Mouse (Mus musculus): ENCODE data around the gene Ly86. TPM values are rescaled to one million over a fixed set of nuclear protein-coding genes. Genes with fewer than 3 reads are reported as not detected.
A peak's percentile ranks its signal among the peaks of the same experiment; 100 is the strongest.

Gene Ly86
- polyA plus RNA-seq, 1 experiment from 2014 or later, result 16.0 TPM

- peak; percentile 39 for ATAC-seq (ENCODE audit: low read depth)
- no peaks in the 10 kb centered on the region for H3K27me3 ChIP-seq (ENCODE audit: control insufficient read depth, insufficient read depth, low read depth, low read length)
- H3K36me3 ChIP-seq (ENCODE audit: control insufficient read depth, insufficient read depth, low read length), result no peaks in the 10 kb centered on the region
- peak overlapping the region; percentile 86 for H3K27ac ChIP-seq (ENCODE audit: low read length)
- peak overlapping the region; percentile 31 for H3K9ac ChIP-seq (ENCODE audit: low read length)
- H3K9me3 ChIP-seq (ENCODE audit: control insufficient read depth, low read length), result no peaks in the 10 kb centered on the region
- H3K4me1 ChIP-seq (replicated peaks; ENCODE audit: control insufficient read depth, insufficient read depth, low read length), result peaks cover 26% of the 10 kb centered on the region
- no peak overlapping the region for H3K4me2 ChIP-seq (ENCODE audit: low read depth, low read length)
- 40% methylated on average over 11 of the region's 11 CpGs for WGBS
- H3K4me3 ChIP-seq (ENCODE audit: low read length), result no peak overlapping the region
These were observed 95.7 kb downstream of the Ly86 start for GRCm38 (mm10) chr13:37440593-37441307.

- H3K27ac ChIP-seq (ENCODE audit: low read length), result peak overlapping the region; percentile 71
- H3K9ac ChIP-seq (ENCODE audit: low read length), result no peak overlapping the region
- H3K27me3 ChIP-seq (ENCODE audit: control insufficient read depth, insufficient read depth, low read depth, low read length), result no peaks in the 10 kb centered on the region
- peaks cover 23% of the 10 kb centered on the region for H3K4me1 ChIP-seq (replicated peaks; ENCODE audit: control insufficient read depth, insufficient read depth, low read length)
- no peaks in the 10 kb centered on the region for H3K36me3 ChIP-seq (ENCODE audit: control insufficient read depth, insufficient read depth, low read length)
- WGBS, result 19% methylated on average over 4 of the region's 4 CpGs
- no peak overlapping the region for H3K4me3 ChIP-seq (ENCODE audit: low read length)
- no peaks in the 10 kb centered on the region for H3K9me3 ChIP-seq (ENCODE audit: control insufficient read depth, low read length)
- H3K4me2 ChIP-seq (ENCODE audit: low read depth, low read length), result no peak overlapping the region
- ATAC-seq (ENCODE audit: low read depth), result peak; percentile 31
These were observed 97.0 kb downstream of the Ly86 start for GRCm38 (mm10) chr13:37442058-37442457.

- ATAC-seq (ENCODE audit: low read depth), result peak; percentile 84
- Histone ChIP-seq H3K4me3 (ENCODE audit: low read length) (no peak overlapping the region), H3K9me3 (ENCODE audit: control insufficient read depth, low read length) (no peaks in the 10 kb centered on the region), H3K4me2 (ENCODE audit: low read depth, low read length) (no peak overlapping the region), H3K27ac (ENCODE audit: low read length) (peak overlapping the region; percentile 71), H3K36me3 (ENCODE audit: control insufficient read depth, insufficient read depth, low read length) (no peaks in the 10 kb centered on the region), H3K4me1 (replicated peaks; ENCODE audit: control insufficient read depth, insufficient read depth, low read length) (peaks cover 23% of the 10 kb centered on the region), H3K27me3 (ENCODE audit: control insufficient read depth, insufficient read depth, low read depth, low read length) (no peaks in the 10 kb centered on the region), H3K9ac (ENCODE audit: low read length) (no peak overlapping the region)
- WGBS, result 31% methylated on average over 7 of the region's 7 CpGs
These were observed 97.5 kb downstream of the Ly86 start for GRCm38 (mm10) chr13:37442531-37442930.

GRCm38 (mm10) chr13:37446699-37447258 lies 101.8 kb downstream of the Ly86 start:
- ATAC-seq (ENCODE audit: low read depth), result peak; percentile 31; the same call in 1 of the 2 replicates
- Histone ChIP-seq H3K36me3 (ENCODE audit: control insufficient read depth, insufficient read depth, low read length) (no peaks in the 10 kb centered on the region), H3K4me3 (ENCODE audit: low read length) (no peak overlapping the region), H3K4me2 (ENCODE audit: low read depth, low read length) (no peak overlapping the region), H3K4me1 (replicated peaks; ENCODE audit: control insufficient read depth, insufficient read depth, low read length) (peaks cover 13% of the 10 kb centered on the region), H3K27ac (ENCODE audit: low read length) (peak overlapping the region; percentile 77), H3K9me3 (ENCODE audit: control insufficient read depth, low read length) (no peaks in the 10 kb centered on the region), H3K9ac (ENCODE audit: low read length) (no peak overlapping the region), H3K27me3 (ENCODE audit: control insufficient read depth, insufficient read depth, low read depth, low read length) (no peaks in the 10 kb centered on the region)
- 72% methylated on average over 16 of the region's 16 CpGs for WGBS

- 72% methylated on average over 5 of the region's 5 CpGs for WGBS
- H3K9me3 ChIP-seq (ENCODE audit: control insufficient read depth, low read length), result no peaks in the 10 kb centered on the region
- no peak for ATAC-seq (ENCODE audit: low read depth)
These were observed 106.0 kb downstream of the Ly86 start for GRCm38 (mm10) chr13:37451021-37451420.

GRCm38 (mm10) chr13:37451471-37451870 lies 106.5 kb downstream of the Ly86 start:
- Histone ChIP-seq H3K4me1 (replicated peaks; ENCODE audit: control insufficient read depth, insufficient read depth, low read length) (peaks cover 50% of the 10 kb centered on the region), H3K36me3 (ENCODE audit: control insufficient read depth, insufficient read depth, low read length) (no peaks in the 10 kb centered on the region), H3K27ac (ENCODE audit: low read length) (peak overlapping the region; percentile 96), H3K4me2 (ENCODE audit: low read depth, low read length) (no peak overlapping the region; the same call in 1 of the 2 replicates), H3K9ac (ENCODE audit: low read length) (peak overlapping the region; percentile 42; the same call in 1 of the 2 replicates), H3K27me3 (ENCODE audit: control insufficient read depth, insufficient read depth, low read depth, low read length) (no peaks in the 10 kb centered on the region), H3K4me3 (ENCODE audit: low read length) (no peak overlapping the region), H3K9me3 (ENCODE audit: control insufficient read depth, low read length) (no peaks in the 10 kb centered on the region)
- peak; percentile 66 for ATAC-seq (ENCODE audit: low read depth)
- WGBS, result 39% methylated on average over 3 of the region's 3 CpGs

More at GRCm38 (mm10) chr13:37451021-37451420, 106.0 kb downstream of the Ly86 start:
- Histone ChIP-seq H3K27me3 (ENCODE audit: control insufficient read depth, insufficient read depth, low read depth, low read length) (no peaks in the 10 kb centered on the region), H3K9ac (ENCODE audit: low read length) (no peak overlapping the region), H3K4me1 (replicated peaks; ENCODE audit: control insufficient read depth, insufficient read depth, low read length) (peaks cover 46% of the 10 kb centered on the region), H3K4me3 (ENCODE audit: low read length) (no peak overlapping the region), H3K4me2 (ENCODE audit: low read depth, low read length) (no peak overlapping the region), H3K27ac (ENCODE audit: low read length) (peak overlapping the region; percentile 96), H3K36me3 (ENCODE audit: control insufficient read depth, insufficient read depth, low read length) (no peaks in the 10 kb centered on the region)

- Histone ChIP-seq H3K36me3 (ENCODE audit: control insufficient read depth, insufficient read depth, low read length) (no peaks in the 10 kb centered on the region), H3K27ac (ENCODE audit: low read length) (peak overlapping the region; percentile 96), H3K27me3 (ENCODE audit: control insufficient read depth, insufficient read depth, low read depth, low read length) (no peaks in the 10 kb centered on the region), H3K4me3 (ENCODE audit: low read length) (peak overlapping the region; percentile 34), H3K9me3 (ENCODE audit: control insufficient read depth, low read length) (no peaks in the 10 kb centered on the region), H3K4me2 (ENCODE audit: low read depth, low read length) (peak overlapping the region; percentile 51), H3K4me1 (replicated peaks; ENCODE audit: control insufficient read depth, insufficient read depth, low read length) (peaks cover 58% of the 10 kb centered on the region), H3K9ac (ENCODE audit: low read length) (peak overlapping the region; percentile 71)
- ATAC-seq (ENCODE audit: low read depth), result peak; percentile 73
- WGBS, result 4% methylated on average over 22 of the region's 22 CpGs
These were observed 107.3 kb downstream of the Ly86 start for GRCm38 (mm10) chr13:37452022-37452941.

- Histone ChIP-seq H3K27me3 (ENCODE audit: control insufficient read depth, insufficient read depth, low read depth, low read length) (no peaks in the 10 kb centered on the region), H3K4me1 (replicated peaks; ENCODE audit: control insufficient read depth, insufficient read depth, low read length) (peaks cover 65% of the 10 kb centered on the region), H3K4me3 (ENCODE audit: low read length) (no peak overlapping the region), H3K4me2 (ENCODE audit: low read depth, low read length) (peak overlapping the region; percentile 51), H3K27ac (ENCODE audit: low read length) (peak overlapping the region; percentile 96), H3K9me3 (ENCODE audit: control insufficient read depth, low read length) (no peaks in the 10 kb centered on the region), H3K36me3 (ENCODE audit: control insufficient read depth, insufficient read depth, low read length) (no peaks in the 10 kb centered on the region), H3K9ac (ENCODE audit: low read length) (peak overlapping the region; percentile 71)
- ATAC-seq (ENCODE audit: low read depth), result peak; percentile 35
- WGBS, result 2% methylated on average over 13 of the region's 13 CpGs
These were observed 108.2 kb downstream of the Ly86 start for GRCm38 (mm10) chr13:37453203-37453602.

- H3K4me1 ChIP-seq (replicated peaks; ENCODE audit: control insufficient read depth, insufficient read depth, low read length), result peaks cover 67% of the 10 kb centered on the region
- H3K27me3 ChIP-seq (ENCODE audit: control insufficient read depth, insufficient read depth, low read depth, low read length), result no peaks in the 10 kb centered on the region
- no peaks in the 10 kb centered on the region for H3K9me3 ChIP-seq (ENCODE audit: control insufficient read depth, low read length)
- H3K4me2 ChIP-seq (ENCODE audit: low read depth, low read length), result no peak overlapping the region
- 47% methylated on average over 6 of the region's 6 CpGs for WGBS
- H3K36me3 ChIP-seq (ENCODE audit: control insufficient read depth, insufficient read depth, low read length), result no peaks in the 10 kb centered on the region
- no peak for ATAC-seq (ENCODE audit: low read depth)
- H3K9ac ChIP-seq (ENCODE audit: low read length), result 0 out of 2 replicates have a peak overlapping the region, but pooled peaks have one; percentile 8
- H3K4me3 ChIP-seq (ENCODE audit: low read length), result no peak overlapping the region
- H3K27ac ChIP-seq (ENCODE audit: low read length), result peak overlapping the region; percentile 96
These were observed 109.3 kb downstream of the Ly86 start for GRCm38 (mm10) chr13:37454356-37454755.
